Mouse (Mus musculus) c-Kit-negative CD71-positive TER-119-positive erythroid progenitor cells, embryonic 14.5 days (primary cell): ENCODE data around the gene Vma21.

Experiments
- DNase-seq: peaks from one replicate; pipeline ENCODE4 v3.0.0-alpha.2; 2013; ENCODE audit warnings: low read depth, low spot score

Gene Vma21

DNA sequence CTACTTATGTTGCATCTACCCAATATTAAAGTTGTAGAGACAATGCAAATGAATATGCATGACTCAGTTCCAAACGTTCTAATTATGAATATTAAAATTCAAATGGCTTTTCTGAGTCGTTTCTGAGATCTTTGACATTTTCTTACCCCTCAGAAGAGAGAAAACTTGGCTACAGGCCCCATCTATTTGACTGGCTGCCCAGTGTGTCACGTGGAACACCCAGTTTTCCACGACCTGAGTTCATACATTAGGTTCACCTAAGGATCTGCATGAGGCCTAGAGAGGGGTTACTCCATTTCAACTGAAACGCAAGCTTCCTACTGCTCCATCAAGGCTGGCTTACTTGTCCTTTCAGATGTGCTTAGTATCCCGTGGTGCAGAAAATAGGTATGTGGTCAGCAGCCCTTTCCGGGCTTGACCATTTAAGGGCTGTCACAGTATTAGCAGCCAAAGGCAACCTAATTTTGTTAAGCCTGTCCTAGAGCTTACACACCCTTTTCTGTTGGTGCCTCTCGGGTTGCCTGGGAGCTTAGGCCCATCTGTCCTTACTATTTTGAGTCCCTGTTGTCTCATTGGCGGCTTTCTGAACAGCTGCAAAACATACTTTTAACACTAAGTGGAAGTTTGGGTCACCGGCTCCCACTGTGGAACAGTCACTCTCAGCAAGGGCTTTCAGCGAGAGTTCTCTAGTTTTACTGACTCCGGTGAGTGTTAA lies at the start of gene Vma21:
Gene Vma21 (plus strand): TSS at position 294 of the 715 bp plus-strand sequence.
- no peak for DNase-seq

DNA sequence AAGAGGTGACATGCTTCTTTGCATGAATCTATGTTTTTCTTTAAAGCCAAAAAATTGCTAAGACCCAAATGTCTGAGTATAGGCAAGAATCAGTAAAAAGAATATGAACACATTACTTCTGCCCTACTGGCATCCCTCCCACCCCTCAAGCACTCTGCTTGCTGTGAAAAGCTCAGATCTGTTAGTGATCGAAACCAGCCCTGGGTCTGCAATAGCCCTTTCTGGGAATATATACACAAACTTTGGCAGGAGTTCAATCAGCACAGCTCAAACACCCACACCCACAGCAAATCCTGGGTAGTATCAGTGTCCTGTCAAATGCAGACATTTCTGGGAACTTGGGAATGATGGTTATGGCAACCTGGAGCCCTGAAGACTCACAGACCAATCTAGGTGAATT lies 47.8 kb upstream of the Vma21 start:
- DNase-seq, result no peak

DNA sequence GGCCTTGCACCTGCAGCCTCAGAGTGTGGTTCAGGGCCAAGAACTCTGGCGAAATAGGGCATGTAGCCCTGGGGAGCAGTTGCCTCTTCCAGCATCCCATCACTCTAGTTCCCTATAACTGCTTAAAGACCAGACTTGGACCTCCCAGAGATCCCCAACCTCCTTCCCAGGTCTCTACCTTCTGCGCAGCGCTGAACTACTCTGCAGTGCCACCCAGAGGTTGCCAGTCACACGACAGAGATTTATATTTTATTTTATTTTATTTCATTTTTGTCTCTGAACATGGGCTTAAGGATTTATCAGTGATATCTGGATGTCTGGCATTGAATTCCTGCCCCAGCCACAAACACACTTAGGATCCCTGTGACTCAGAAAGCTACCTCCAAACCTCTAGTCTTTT lies 24.6 kb upstream of the Vma21 start:
- DNase-seq, result no peak

DNA sequence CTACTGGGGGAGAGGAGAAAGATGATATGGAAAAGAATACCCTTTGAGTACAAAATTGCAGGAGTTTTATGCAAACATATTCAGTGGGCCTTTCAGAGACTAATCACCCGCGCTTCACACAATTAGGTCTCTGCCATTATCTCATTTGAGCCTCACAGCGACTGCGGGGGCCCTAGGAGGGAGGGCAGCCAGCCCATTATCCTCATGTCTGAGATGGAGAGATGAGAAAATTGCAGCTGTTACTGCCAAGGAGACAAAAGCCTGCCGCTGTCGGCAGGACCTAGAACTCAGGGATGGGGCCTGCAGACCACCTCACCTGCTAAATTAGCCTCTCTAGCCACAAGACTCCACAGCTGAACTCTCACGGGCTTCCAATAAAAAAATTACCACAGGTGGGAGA lies 18.0 kb upstream of the Vma21 start:
- no peak for DNase-seq

DNA sequence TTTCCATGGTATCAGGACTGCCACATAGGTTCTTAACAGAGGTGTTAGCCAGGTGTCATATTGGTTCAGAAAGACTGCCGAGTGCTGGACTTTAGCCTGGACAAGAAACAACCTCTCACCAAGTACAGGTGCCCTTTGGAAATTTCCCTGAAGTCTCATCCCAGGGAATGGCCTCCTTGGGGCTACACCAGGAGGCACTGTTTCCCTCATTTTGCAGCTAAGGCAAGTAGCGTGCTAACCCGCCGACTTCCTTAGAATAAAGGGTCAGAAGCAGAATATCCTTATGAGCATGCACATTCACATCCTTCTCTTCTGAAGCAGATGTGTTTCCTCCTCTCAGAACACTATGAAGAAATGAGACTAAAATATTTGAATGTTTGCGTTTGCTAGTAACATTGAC lies 16.8 kb upstream of the Vma21 start:
- no peak for DNase-seq

DNA sequence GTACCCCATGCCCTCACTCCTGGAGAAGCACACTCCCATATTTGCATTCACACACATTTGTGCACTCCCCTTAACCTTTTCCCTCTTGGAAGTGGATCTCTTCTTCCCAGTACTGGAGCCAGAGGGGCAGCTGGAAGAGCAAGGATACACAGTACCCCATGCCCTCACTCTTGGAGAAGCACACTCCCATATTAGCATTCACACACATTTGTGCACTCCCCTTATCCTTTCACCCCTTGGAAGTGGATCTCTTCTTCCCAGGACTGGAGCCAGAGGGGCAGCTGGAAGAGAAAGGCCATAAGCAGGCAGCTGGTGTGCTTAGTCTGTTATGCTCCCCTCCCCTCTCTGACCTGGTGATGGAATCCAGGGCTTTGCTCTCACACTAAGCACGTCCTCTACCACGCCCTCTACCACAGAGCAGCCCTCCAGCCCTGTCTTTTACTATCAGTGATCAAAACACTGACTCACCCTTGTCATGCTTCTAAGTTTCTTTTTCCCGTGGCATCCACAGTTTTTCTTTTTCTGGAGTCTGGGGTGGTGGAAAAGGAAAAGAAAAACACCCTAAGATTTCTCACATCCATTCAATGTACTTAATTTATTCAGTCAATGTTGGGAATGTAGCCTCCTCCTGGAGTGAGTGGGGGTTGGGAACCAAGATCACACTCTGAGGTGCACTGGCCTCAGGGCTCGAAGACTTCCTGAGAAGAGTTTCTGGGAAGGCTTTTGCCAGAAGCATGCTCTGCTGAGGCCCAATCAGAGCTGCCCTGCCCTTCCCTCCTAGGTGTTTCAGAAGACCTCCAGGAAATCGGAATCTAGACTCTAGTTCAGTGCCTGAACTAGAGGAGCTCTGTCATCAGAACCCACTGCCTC lies 3.5 kb upstream of the Vma21 start:
- DNase-seq, result no peak

DNA sequence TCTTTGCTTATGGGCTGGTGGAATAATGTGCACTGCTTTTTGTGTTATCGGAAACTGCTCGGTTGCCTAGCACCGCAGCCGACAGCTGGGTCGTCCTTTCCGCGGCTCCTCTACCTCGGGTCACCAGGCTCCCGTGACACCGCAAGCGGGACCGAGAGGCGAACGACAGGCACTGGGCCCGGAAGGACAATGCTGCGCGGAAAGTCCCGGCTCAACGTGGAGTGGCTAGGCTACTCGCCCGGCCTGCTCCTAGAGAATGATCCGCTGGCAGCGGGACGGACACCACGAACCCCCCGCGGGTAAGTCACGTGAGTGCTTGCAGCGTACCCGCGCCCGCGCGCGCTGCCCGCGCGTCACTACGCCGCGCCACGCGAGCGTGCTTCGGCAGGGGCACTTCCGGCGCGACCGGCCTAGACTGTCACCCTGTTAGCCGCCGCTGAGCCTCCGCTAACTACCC lies 705 bp downstream of the Vma21 start:
- DNase-seq, result peak; percentile 37

DNA sequence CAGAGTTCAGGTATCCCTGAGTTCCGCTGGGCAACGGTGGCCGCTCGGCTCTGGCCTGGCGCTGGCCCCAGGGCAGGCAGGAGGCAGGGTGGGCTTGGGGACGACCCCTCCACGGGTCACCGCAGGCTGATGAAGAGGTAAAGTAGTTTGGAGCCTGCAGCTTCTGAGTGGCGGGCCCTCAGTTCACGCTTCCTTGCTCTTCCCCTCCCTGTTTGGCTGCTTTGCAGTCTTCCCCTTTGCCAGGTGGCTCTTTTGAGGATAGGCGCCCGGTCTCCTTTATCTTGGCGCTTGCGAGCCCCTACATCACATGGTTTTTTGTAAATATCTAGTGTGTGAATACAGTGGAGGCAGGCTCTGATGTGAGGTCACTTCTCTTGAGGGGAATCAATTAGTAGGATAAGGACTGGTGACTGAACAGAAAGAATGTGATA lies 1.2 kb downstream of the Vma21 start:
- DNase-seq, result no peak

DNA sequence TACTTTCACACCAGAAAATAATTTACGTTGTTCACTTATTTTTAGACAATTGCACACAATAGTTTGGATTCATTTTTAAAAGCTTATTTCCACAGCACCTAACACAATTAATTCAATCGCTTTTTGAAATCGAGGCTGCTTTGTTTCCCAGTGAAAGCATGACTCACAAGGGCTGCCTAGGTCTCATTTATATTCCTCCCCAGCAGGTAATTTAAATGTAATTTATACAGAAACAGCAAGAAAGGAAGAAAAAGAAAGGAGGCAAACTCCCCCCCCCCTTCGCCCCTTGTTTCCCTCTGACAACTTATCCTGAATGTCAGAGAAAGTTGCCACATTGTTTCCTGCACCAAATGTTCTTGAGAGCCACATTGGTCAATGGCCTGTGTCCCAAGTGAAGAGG lies 23.2 kb downstream of the Vma21 start:
- no peak for DNase-seq

DNA sequence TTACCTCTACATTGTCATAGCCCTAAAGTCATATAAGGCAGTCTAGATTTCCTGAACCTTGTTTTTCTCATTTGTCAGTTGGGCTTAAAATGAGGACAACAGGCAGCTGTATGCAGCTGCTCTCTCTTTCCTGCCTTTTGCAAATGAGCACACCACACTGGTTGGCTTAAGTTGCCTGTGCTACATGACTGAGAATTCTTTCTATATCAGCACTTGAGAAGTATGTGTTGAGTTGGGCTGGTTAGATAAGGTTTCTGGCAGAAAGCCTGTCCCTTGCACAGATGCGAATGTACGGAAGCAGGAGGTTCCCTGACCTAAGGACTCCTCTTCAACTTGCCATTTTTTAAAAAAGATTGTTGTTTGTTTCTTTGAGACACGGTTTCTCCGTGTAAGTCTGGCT lies 31.0 kb downstream of the Vma21 start:
- no peak for DNase-seq

DNA sequence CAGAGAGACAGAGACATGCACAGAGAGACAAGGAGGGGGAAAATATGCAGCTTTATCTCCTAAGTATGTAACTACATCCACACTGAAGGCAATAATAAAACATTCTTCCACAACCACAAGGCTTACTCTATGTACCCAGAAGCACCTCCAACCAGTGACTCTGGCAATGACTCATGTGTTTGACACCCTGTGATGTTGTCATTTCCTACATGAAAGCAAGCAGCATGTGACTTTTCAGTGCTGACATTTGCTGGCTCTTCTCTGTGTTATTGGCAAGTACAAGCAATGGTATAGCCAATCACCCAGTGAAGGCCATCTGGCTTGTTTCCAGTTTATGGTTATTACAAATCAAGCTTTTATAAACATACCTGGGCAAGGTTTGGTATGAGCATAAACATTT lies 38.1 kb downstream of the Vma21 start:
- DNase-seq, result no peak
